Mouse (Mus musculus) left cerebral cortex, adult 11 months (tissue): ENCODE measurements around the gene B3gnt3.
"Not testable (repeated sequence)": the region's sequence is repeated elsewhere in the genome, so short reads cannot be mapped to it uniquely, and the experiment has no call there.

Experiments used
- DNase-seq: peaks from one replicate; pipeline ENCODE4 v3.0.0; 2022; ENCODE audit warnings: low spot score

Gene B3gnt3

GRCm38 (mm10) chr8:71701414-71702086, at the start of gene B3gnt3:
TSS of gene B3gnt3 (minus strand) at chr8:71701789.
- no peak for DNase-seq

DNA sequence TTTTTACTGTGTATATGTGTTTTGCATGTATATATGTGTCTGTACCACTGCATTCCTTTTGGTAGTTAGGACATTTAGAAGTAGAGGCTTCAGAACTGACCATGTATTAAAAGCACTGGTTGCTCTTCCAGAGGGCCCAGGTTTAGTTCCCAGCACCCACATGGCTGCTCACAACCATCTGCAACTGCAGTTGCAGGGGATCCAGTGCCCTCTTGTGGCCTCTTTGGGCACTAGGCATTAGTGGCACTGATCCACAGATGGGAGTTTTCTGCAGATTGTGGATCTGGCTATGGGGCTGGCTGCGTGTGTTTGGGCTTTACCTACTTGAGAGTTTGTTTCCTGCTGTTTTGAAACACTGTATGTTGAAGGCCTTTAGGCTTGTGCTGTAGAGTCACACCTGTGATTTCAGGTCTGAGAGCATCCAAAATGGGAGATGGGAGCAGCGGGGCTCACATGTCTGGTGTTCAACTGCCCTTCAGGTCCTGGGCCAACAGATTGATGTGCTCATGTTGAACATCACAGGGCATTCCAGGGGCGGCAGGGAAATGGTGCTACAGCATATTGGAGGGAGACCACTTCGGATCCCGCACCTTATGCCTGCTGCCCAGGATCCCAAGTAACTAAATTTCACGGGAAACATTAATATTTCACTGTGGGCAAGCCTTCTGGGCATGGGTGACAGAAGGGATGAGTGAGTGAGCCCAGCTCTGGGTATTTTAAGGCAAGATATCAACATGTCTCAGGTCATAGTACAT, 47.9 kb upstream of the B3gnt3 start:
- DNase-seq, result not testable (repeated sequence)

- DNase-seq, result not testable (repeated sequence)
Measured at GRCm38 (mm10) chr8:71747082-71747481, 45.5 kb upstream of the B3gnt3 start.

DNA sequence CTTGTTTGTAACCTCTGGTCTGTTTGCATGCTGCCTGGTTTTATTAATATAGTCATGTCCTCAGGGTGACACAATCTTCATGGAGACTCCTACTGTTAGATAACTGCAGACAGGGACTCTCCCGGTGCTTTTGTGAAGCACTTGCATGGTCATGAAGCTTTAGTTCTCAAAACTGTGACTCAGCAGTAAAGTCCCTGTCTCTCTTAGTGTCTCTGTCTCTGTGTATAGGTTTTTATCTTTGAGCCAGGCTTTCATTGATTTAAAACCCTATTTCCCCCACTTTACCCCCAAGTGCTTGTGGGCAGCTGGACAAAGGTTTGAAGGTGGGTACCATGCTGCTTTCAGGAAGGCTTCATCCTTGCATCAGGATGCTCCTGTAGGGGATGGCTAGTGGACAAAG, 43.7 kb upstream of the B3gnt3 start:
- DNase-seq, result no peak

GRCm38 (mm10) chr8:71742783-71743182, 41.2 kb upstream of the B3gnt3 start:
- no peak for DNase-seq

DNA sequence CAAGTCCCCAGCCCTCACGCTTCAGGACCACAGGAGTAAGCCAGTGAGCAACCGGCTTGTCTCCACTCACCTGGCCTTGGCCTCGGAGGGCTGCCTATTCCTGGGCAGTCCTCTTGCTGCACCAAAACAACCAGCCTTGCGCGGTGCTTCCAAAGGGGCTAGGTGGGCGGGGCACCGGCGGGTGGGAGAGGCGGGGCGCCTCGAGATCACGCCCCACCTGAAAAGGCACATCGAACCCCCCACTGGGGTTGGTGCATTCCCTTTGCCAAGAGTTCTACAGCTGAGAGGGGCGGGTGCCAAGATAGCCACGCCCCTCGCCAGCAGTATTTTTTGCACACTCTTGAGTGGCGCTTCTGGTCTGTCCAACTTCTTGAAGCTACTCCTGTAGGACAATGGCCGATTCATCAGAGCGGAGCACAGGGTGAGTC, 40.1 kb upstream of the B3gnt3 start:
- no peak for DNase-seq

DNA sequence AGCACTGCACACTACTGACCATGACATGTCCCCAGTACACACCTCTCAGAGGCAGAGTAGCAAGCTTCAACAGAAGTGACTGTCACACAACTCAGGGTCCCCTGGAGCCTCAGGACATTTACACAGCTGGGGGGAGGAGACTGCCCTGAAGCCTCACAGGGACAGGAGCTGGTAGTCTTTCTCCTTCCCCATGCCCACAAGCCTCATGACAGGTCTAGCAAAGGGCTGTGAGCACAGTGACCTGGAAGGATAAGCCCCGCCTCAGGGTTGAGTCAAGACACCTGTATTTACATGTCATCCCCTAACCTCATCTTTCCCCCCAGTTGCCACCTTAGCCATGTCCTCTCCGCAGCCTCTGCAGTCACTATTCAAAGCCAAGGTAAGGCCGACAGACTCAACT, 39.6 kb upstream of the B3gnt3 start:
- no peak for DNase-seq

DNA sequence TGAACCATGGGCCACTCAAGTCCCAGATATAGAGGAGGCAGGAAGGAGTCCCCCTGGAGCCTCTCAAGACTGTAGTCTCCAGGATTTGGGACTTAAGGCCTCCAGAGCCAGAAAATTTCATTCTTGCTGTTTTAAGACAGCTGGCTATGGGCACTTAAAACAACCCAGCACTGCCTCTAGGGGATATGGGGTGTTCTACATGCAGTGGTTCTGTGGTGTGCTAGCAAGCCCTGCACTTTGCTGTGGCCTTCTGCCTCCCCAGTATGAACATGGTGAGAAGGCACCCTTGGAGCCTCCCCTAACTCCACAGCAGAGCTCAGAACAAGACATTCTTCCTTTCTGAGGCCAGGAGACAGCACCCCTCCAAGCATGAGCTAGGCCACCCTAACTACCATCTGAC, 36.7 kb upstream of the B3gnt3 start:
- DNase-seq, result not testable (repeated sequence)

- DNase-seq, result no peak
Measured at GRCm38 (mm10) chr8:71731652-71732230, 30.2 kb upstream of the B3gnt3 start.

GRCm38 (mm10) chr8:71728826-71729620, 27.4 kb upstream of the B3gnt3 start:
- DNase-seq, result no peak

GRCm38 (mm10) chr8:71728240-71728785, 26.7 kb upstream of the B3gnt3 start:
- DNase-seq, result no peak

GRCm38 (mm10) chr8:71725122-71725924, 23.7 kb upstream of the B3gnt3 start, which contains the start of gene Fcho1:
TSS of gene Fcho1 (minus strand) at chr8:71725716.
- DNase-seq, result peak; percentile 81

GRCm38 (mm10) chr8:71724389-71724788, 22.8 kb upstream of the B3gnt3 start:
- no peak for DNase-seq

- DNase-seq, result no peak
Measured at GRCm38 (mm10) chr8:71723047-71723551, 21.5 kb upstream of the B3gnt3 start.

DNA sequence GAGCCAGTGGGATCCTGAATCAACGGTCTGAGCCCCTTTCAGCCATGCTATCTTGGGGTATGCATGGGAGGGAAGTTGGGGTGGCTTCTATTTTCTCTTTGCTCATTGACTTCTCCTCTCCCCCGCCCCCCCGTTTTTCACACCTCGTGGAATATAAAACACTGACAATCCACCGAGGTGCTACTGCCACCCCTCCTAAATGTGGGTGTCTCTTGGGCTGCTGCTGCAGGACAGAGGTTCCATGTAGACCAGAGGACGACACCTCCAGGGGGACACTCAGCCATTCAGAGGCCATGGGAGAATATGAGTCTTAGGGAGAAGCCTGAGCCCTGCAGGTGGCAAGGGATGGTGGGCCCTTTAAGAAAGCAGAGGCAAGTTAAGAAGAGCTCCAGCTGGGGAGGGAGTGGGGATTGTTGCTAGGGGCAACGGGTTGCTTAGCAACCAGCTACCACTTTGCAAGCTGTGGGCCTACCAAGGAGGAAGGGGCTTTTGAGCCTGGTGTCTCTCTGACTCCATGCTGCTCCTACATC, 18.4 kb upstream of the B3gnt3 start:
- DNase-seq, result peak; percentile 81

DNA sequence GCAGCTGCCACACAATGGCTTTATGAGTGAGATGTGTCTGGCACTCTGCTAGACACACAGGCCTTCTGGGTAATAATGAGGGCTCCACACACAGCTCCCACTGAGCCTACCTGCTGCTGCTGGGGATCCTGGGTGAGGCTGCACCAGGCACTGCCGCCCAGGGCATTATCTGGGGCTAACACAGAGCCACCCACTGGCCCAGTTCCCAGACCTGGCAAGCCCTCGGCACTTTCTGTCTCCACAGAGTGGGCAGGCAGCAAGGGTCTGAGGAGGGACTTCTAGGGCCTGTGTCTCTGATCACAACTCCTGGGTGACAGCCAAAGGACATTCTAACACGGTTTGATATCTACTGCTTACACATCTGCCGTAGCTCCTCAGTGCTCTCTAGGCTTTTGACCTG, 17.6 kb upstream of the B3gnt3 start:
- DNase-seq, result no peak

DNA sequence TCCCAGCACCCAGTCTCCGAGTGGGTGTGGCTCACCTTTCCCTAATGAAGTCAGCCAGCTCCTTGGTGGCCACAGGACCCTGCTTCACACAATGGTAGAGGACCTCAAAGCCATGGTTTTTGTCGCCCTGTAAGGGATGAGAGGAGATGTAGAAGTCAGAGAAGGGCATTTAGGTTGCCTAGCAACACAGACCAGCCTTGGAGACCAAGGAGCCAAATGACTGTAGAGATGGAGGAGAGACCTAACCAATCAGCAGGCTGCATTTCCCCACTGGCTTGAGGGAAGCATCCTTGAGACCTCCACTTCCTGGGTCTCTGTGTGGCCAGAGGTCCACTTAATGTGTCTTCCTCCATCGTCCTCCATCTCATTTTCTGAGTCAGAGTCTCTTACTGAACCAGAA, 16.7 kb upstream of the B3gnt3 start:
- DNase-seq, result no peak

- no peak for DNase-seq
Measured at GRCm38 (mm10) chr8:71717096-71717495, 15.5 kb upstream of the B3gnt3 start.

GRCm38 (mm10) chr8:71716561-71717053, 15.0 kb upstream of the B3gnt3 start:
- DNase-seq, result no peak

- DNase-seq, result no peak
Measured at GRCm38 (mm10) chr8:71715531-71715930, 13.9 kb upstream of the B3gnt3 start.
